Mouse (Mus musculus): ENCODE results near the gene Ubiad1. TPM values are rescaled to one million over a fixed set of nuclear protein-coding genes. Genes with fewer than 3 reads are reported as not detected.

Ubiad1 gene
- total and polyA plus RNA-seq, 3 experiments, result 16.3 to 42.1 (median 16.8) TPM

DNA sequence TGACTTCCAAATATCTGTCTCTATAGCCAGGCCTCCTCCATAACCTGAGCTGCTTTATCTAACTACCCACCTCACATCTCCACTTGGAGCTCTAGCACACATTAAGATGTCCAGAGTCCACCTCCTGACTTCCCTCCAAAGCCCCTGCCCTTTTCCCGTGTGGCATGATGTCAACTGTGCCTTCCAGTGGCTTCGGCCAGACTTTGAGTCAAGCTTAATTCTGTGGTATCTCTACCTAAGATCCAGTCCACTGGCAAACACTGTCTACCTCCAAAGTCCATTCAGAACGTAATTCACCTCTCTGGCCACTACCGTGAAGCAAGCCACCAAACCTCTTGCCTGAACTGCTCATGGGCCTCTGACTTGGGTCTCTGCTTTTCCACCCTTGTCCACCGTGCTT lies 2.6 kb downstream of the Ubiad1 start:
- ATAC-seq (ENCODE audit: extremely low read depth, insufficient number of reproducible peaks, low FRiP score, poor library complexity, severe bottlenecking) (no peak), DNase-seq (ENCODE audit: low spot score) (no peak)
- Histone ChIP-seq H3K36me3 (replicated peaks) (peaks cover 60% of the 10 kb centered on the region), H3K4me1 (ENCODE audit: insufficient read depth, low read depth, low read length) (peaks cover 35% of the 10 kb centered on the region), H3K27me3 (ENCODE audit: insufficient read depth, low read length) (no peaks in the 10 kb centered on the region), H3K9me3 (replicated peaks) (no peaks in the 10 kb centered on the region), H3K4me3 (ENCODE audit: low read depth, low read length) (no peak overlapping the region)
- TF ChIP-seq GATA1 (IDR thresholded peaks at IDR 0.05; ENCODE audit: borderline replicate concordance, low read length), result no peak
- no peak for TF ChIP-seq CTCF (IDR thresholded peaks at IDR 0.05; ENCODE audit: low read depth, low read length)
- no peak for TF ChIP-seq POLR2AphosphoS5 (IDR thresholded peaks at IDR 0.05; ENCODE audit: insufficient replicate concordance, low read depth, low read length)

DNA sequence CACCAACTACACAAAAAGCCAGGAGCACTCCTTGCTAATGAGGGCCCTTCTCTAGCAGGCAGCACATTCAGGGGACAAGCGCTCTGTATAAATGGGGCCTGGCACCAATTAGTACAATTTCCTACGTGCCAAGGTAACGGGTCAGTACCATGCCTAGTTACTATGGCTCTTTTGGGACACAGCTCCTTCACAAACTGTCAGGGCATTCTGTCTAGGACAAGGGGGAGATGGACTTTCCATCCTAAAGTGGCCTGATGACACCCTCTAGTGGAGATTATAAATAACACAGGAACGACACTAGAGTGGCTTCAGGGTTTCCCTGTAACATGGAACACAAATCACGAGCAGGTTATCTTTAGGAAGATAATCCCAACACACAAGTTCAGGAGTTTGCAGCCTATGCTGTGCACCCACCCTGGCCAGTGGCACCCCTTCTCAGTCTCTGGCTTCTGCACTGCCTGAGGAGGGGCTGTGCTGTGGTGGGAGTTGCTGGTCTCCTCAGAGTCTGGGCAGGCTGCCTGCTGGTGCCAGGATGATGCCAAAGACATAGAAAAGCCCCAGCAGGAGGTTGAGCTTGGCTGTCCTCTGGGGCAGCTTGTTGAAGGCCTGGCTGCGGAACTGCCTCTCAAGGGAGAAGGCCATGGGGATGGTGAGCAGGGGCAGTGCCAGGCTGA lies 8.8 kb downstream of the Ubiad1 start:
- no peaks in the 10 kb centered on the region for H3K27me3 ChIP-seq (ENCODE audit: insufficient read depth, low read length)
- peaks cover 99% of the 10 kb centered on the region for H3K36me3 ChIP-seq (replicated peaks)
- no peaks in the 10 kb centered on the region for H3K9me3 ChIP-seq (replicated peaks)
- ATAC-seq (ENCODE audit: extremely low read depth, insufficient number of reproducible peaks, low FRiP score, poor library complexity, severe bottlenecking) (no peak), DNase-seq (ENCODE audit: low spot score) (no peak)
- TF ChIP-seq POLR2AphosphoS5 (IDR thresholded peaks at IDR 0.05; ENCODE audit: insufficient replicate concordance, low read depth, low read length), result no peak
- TF ChIP-seq TAL1 (conservative IDR thresholded peaks at IDR 0.05; ENCODE audit: low read depth, low read length), result no peak
- TF ChIP-seq GATA1 (IDR thresholded peaks at IDR 0.05; ENCODE audit: borderline replicate concordance, low read length), result no peak
- no peak for TF ChIP-seq GATA2 (IDR thresholded peaks at IDR 0.05; ENCODE audit: borderline replicate concordance, low read depth, low read length)
- TF ChIP-seq CTCF (IDR thresholded peaks at IDR 0.05; ENCODE audit: low read depth, low read length), result no peak
- H3K4me3 ChIP-seq (ENCODE audit: low read depth, low read length), result no peak overlapping the region
- peaks cover 15% of the 10 kb centered on the region; the same call in 1 of the 2 replicates for H3K4me1 ChIP-seq (ENCODE audit: insufficient read depth, low read depth, low read length)

DNA sequence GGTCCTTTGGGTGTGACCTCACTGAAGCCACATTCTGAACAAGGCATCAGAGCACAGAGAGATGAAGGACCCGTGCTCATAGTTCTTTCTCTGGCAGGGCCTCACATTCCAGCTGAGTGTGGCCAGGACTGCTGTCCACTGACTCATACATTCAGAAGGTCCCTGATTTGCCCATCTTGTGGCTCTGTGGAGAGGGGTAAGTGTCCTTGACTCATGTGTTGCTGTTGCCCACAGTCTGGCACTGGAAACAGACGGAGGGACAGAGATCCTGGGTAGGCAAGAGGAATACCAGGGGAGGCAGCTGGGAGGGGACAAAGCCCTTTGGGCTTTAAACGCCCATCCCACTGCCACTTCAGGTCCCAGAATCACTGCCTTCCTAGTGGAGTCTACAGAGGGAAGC lies 9.5 kb downstream of the Ubiad1 start:
- Histone ChIP-seq H3K27me3 (ENCODE audit: insufficient read depth, low read length) (no peaks in the 10 kb centered on the region), H3K9me3 (replicated peaks) (no peaks in the 10 kb centered on the region), H3K4me3 (ENCODE audit: low read depth, low read length) (no peak overlapping the region), H3K36me3 (replicated peaks) (peaks cover 96% of the 10 kb centered on the region), H3K4me1 (ENCODE audit: insufficient read depth, low read depth, low read length) (peaks cover 12% of the 10 kb centered on the region; the same call in 1 of the 2 replicates)
- no peak for ATAC-seq (ENCODE audit: extremely low read depth, insufficient number of reproducible peaks, low FRiP score, poor library complexity, severe bottlenecking)
- TF ChIP-seq TAL1 (conservative IDR thresholded peaks at IDR 0.05; ENCODE audit: low read depth, low read length), result no peak
- TF ChIP-seq GATA1 (IDR thresholded peaks at IDR 0.05; ENCODE audit: borderline replicate concordance, low read length), result no peak
- TF ChIP-seq CTCF (IDR thresholded peaks at IDR 0.05; ENCODE audit: low read depth, low read length), result no peak
- TF ChIP-seq POLR2AphosphoS5 (IDR thresholded peaks at IDR 0.05; ENCODE audit: insufficient replicate concordance, low read depth, low read length), result no peak
- no peak for TF ChIP-seq GATA2 (IDR thresholded peaks at IDR 0.05; ENCODE audit: borderline replicate concordance, low read depth, low read length)
- no peak for DNase-seq (ENCODE audit: low spot score)

- no peak for ATAC-seq (ENCODE audit: extremely low read depth, insufficient number of reproducible peaks, low FRiP score, poor library complexity, severe bottlenecking)
- H3K36me3 ChIP-seq (replicated peaks), result peaks cover 90% of the 10 kb centered on the region
- H3K4me1 ChIP-seq (ENCODE audit: insufficient read depth, low read depth, low read length), result peaks cover 10% of the 10 kb centered on the region; the same call in 1 of the 2 replicates
These were observed 10.0 kb downstream of the Ubiad1 start for GRCm38 (mm10) chr4:148434554-148434953.

DNA sequence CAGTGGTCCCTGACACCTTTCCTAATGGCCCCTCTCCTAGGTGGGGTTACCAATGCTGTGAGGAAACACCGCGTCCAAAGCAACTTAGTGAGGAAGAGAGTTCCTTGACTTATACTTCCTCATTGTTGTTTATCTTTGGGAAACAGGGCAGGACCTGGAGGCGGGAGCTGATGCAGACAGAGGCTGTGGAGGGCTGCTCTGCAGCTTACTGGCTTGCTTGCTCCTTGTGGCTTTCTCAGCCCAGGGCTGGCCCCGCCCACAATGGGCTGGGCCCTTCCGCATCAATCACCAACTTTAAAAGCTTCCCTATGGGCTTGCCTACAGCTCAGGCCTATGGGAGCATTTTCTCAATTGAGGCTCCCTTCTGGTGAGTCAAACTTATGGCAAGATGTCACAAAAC lies 10.8 kb downstream of the Ubiad1 start:
- H3K9me3 ChIP-seq (replicated peaks), result no peaks in the 10 kb centered on the region
- no peaks in the 10 kb centered on the region for H3K27me3 ChIP-seq (ENCODE audit: insufficient read depth, low read length)
- no peak; the same call in 1 of the 2 replicates for ATAC-seq (ENCODE audit: extremely low read depth, insufficient number of reproducible peaks, low FRiP score, poor library complexity, severe bottlenecking)
- H3K36me3 ChIP-seq (replicated peaks), result peaks cover 83% of the 10 kb centered on the region
- peaks cover 8% of the 10 kb centered on the region; the same call in 1 of the 2 replicates for H3K4me1 ChIP-seq (ENCODE audit: insufficient read depth, low read depth, low read length)
- TF ChIP-seq CTCF (IDR thresholded peaks at IDR 0.05; ENCODE audit: low read depth, low read length), result no peak
- TF ChIP-seq TAL1 (conservative IDR thresholded peaks at IDR 0.05; ENCODE audit: low read depth, low read length), result no peak
- TF ChIP-seq GATA2 (IDR thresholded peaks at IDR 0.05; ENCODE audit: borderline replicate concordance, low read depth, low read length), result no peak
- TF ChIP-seq POLR2AphosphoS5 (IDR thresholded peaks at IDR 0.05; ENCODE audit: insufficient replicate concordance, low read depth, low read length), result no peak
- no peak for TF ChIP-seq GATA1 (IDR thresholded peaks at IDR 0.05; ENCODE audit: borderline replicate concordance, low read length)
- no peak overlapping the region for H3K4me3 ChIP-seq (ENCODE audit: low read depth, low read length)
- DNase-seq (ENCODE audit: low spot score), result no peak

More at GRCm38 (mm10) chr4:148434554-148434953, 10.0 kb downstream of the Ubiad1 start:
- no peak overlapping the region for H3K4me3 ChIP-seq (ENCODE audit: low read depth, low read length)
- no peaks in the 10 kb centered on the region for H3K27me3 ChIP-seq (ENCODE audit: insufficient read depth, low read length)
- H3K9me3 ChIP-seq (replicated peaks), result no peaks in the 10 kb centered on the region
- no peak for TF ChIP-seq CTCF (IDR thresholded peaks at IDR 0.05; ENCODE audit: low read depth, low read length)
- TF ChIP-seq TAL1 (conservative IDR thresholded peaks at IDR 0.05; ENCODE audit: low read depth, low read length), result no peak
- no peak for TF ChIP-seq GATA2 (IDR thresholded peaks at IDR 0.05; ENCODE audit: borderline replicate concordance, low read depth, low read length)
- no peak for TF ChIP-seq GATA1 (IDR thresholded peaks at IDR 0.05; ENCODE audit: borderline replicate concordance, low read length)
- TF ChIP-seq POLR2AphosphoS5 (IDR thresholded peaks at IDR 0.05; ENCODE audit: insufficient replicate concordance, low read depth, low read length), result no peak
- no peak for DNase-seq (ENCODE audit: low spot score)

GRCm38 (mm10) chr4:148433336-148433735 lies 11.2 kb downstream of the Ubiad1 start:
- no peak for ATAC-seq (ENCODE audit: extremely low read depth, insufficient number of reproducible peaks, low FRiP score, poor library complexity, severe bottlenecking)
- H3K4me1 ChIP-seq (ENCODE audit: insufficient read depth, low read depth, low read length), result peaks cover 8% of the 10 kb centered on the region; the same call in 1 of the 2 replicates

More at GRCm38 (mm10) chr4:148433336-148433735, 11.2 kb downstream of the Ubiad1 start:
- Histone ChIP-seq H3K27me3 (ENCODE audit: insufficient read depth, low read length) (no peaks in the 10 kb centered on the region), H3K36me3 (replicated peaks) (peaks cover 78% of the 10 kb centered on the region), H3K9me3 (replicated peaks) (no peaks in the 10 kb centered on the region), H3K4me3 (ENCODE audit: low read depth, low read length) (no peak overlapping the region)
- no peak for DNase-seq (ENCODE audit: low spot score)
- no peak for TF ChIP-seq TAL1 (conservative IDR thresholded peaks at IDR 0.05; ENCODE audit: low read depth, low read length)
- no peak for TF ChIP-seq GATA1 (IDR thresholded peaks at IDR 0.05; ENCODE audit: borderline replicate concordance, low read length)
- TF ChIP-seq GATA2 (IDR thresholded peaks at IDR 0.05; ENCODE audit: borderline replicate concordance, low read depth, low read length), result no peak
- TF ChIP-seq CTCF (IDR thresholded peaks at IDR 0.05; ENCODE audit: low read depth, low read length), result no peak
- TF ChIP-seq POLR2AphosphoS5 (IDR thresholded peaks at IDR 0.05; ENCODE audit: insufficient replicate concordance, low read depth, low read length), result no peak

Measured in G1E (cell line).